Mouse (Mus musculus) ovary, adult 18-20 months (tissue): ENCODE data around the gene Adam6a.
"Not testable (repeated sequence)": the region's sequence is repeated elsewhere in the genome, so short reads cannot be mapped to it uniquely, and the experiment has no call there.

Experiments used
- DNase-seq: peaks from one replicate; pipeline ENCODE4 v3.0.0; 2022; ENCODE audit warnings: low spot score, mixed read lengths

Gene Adam6a

GRCm38 (mm10) chr12:113543608-113544007 is at the start of gene Adam6a:
Gene Adam6a (plus strand): TSS chr12:113543908.
- DNase-seq: not testable (repeated sequence)

GRCm38 (mm10) chr12:113525901-113526300 is 17.8 kb upstream of the Adam6a start:
- DNase-seq: no peak

GRCm38 (mm10) chr12:113578241-113578640 is 34.5 kb downstream of the Adam6a start:
- no peak for DNase-seq

GRCm38 (mm10) chr12:113588001-113588400 is 44.3 kb downstream of the Adam6a start:
- no peak for DNase-seq
